ENCODE assay signal across 23 mouse cellular contexts in genomic region chr19:61261241-61261640, GRCm38 (mm10). TPM values are rescaled to one million over a fixed set of nuclear protein-coding genes. Genes with fewer than 3 reads are reported as not detected.
"Had no signal": no experiment of that assay in that cellular context is flagged by ENCODE, and none has a peak within 500 bp of the region (broad histone marks: within the 10 kb centered on the region; RNA-seq: fewer than 3 reads in every experiment).

No protein-coding gene starts in this region.

- H3K27me3 ChIP-seq: neural tube, embryonic 12.5 days; neural tube, embryonic 13.5 days; neural tube, embryonic 15.5 days; stomach, embryonic 15.5 days had no signal

- H3K27ac ChIP-seq: neural tube, embryonic 12.5 days; neural tube, embryonic 13.5 days; neural tube, embryonic 15.5 days; stomach, embryonic 15.5 days; stomach, postnatal 0 days had no signal

- H3K4me3 ChIP-seq: neural tube, embryonic 12.5 days; neural tube, embryonic 13.5 days; neural tube, embryonic 15.5 days; stomach, embryonic 15.5 days had no signal

- H3K36me3 ChIP-seq: neural tube, embryonic 12.5 days; neural tube, embryonic 13.5 days; neural tube, embryonic 15.5 days; stomach, embryonic 15.5 days had no signal

- H3K9ac ChIP-seq: neural tube, embryonic 12.5 days; neural tube, embryonic 13.5 days; neural tube, embryonic 15.5 days; stomach, embryonic 15.5 days had no signal

- H3K9me3 ChIP-seq: neural tube, embryonic 12.5 days; neural tube, embryonic 13.5 days; neural tube, embryonic 15.5 days; stomach, embryonic 15.5 days had no signal

- H3K4me2 ChIP-seq: neural tube, embryonic 12.5 days; neural tube, embryonic 13.5 days; neural tube, embryonic 15.5 days; stomach, embryonic 15.5 days had no signal

- DNase-seq: retina, postnatal 1 day; right cerebral cortex, adult 18-20 months; right cerebral cortex, postnatal 14 days; right cerebral cortex, postnatal 25 days; right cerebral cortex, postnatal 4 days; spleen, adult 18-20 months; thymus, adult 18-20 months; thymus, adult 2 months; thymus, postnatal 14 days; thymus, postnatal 25 days had no signal

- H3K4me1 ChIP-seq: neural tube, embryonic 12.5 days; neural tube, embryonic 13.5 days; neural tube, embryonic 15.5 days; stomach, embryonic 15.5 days had no signal

RNA-seq across cellular contexts. Expression of gene Gm21060, which starts 35.6 kb away (rescaled TPM):
- total RNA-seq: neutrophil, adult 5-6 weeks had no signal
- polyA plus RNA-seq: neural tube, embryonic 12.5 days; neural tube, embryonic 13.5 days; neural tube, embryonic 14.5 days; neural tube, embryonic 15.5 days; small intestine, adult 2 months; spleen, adult 2 months; stomach, embryonic 14.5 days; stomach, embryonic 15.5 days; stomach, embryonic 16.5 days; stomach, postnatal 0 days; testis, adult 2 months; thymus, adult 2 months; urinary bladder, adult 2 months had no signal
